Mouse (Mus musculus) myocyte (in vitro differentiated cells): Measurements from ENCODE around the gene Supt20. TPM values are rescaled to one million over a fixed set of nuclear protein-coding genes. Genes with fewer than 3 reads are reported as not detected.
A peak's percentile ranks its signal among the peaks of the same experiment; 100 is the strongest.
"Not testable (repeated sequence)": the region's sequence is repeated elsewhere in the genome, so short reads cannot be mapped to it uniquely, and the experiment has no call there.

Source experiments
- H3K27me3 ChIP-seq: one replicate; pipeline ENCODE4 v1.6.1; 2011; ENCODE audit not compliant: control insufficient read depth, insufficient read depth, insufficient read length
- H3K36me3 ChIP-seq: one replicate; pipeline ENCODE4 v1.6.1; 2011; ENCODE audit not compliant: control insufficient read depth, insufficient read depth
- H3K4me2 ChIP-seq: one replicate; pipeline ENCODE4 v1.6.1; 2011; ENCODE audit warnings: low read depth, control low read depth
- H3K4me3 ChIP-seq: one replicate; pipeline ENCODE4 v1.5.1; 2011; ENCODE audit warnings: mild to moderate bottlenecking, control low read depth, moderate library complexity
- H3K79me2 ChIP-seq: one replicate; pipeline ENCODE4 v1.6.1; 2011; ENCODE audit not compliant: control insufficient read depth, insufficient read depth
- H3ac ChIP-seq: one replicate; pipeline ENCODE4 v1.6.1; 2011; ENCODE audit not compliant: control insufficient read depth, insufficient read length
- CEBPB ChIP-seq: IDR thresholded peaks from 2 replicates; pipeline ENCODE4 v1.6.1; 2011; ENCODE audit warnings: mild to moderate bottlenecking, moderate library complexity; ENCODE audit not compliant: poor library complexity, insufficient read depth, severe bottlenecking
- E2F4 ChIP-seq: IDR thresholded peaks from one replicate; pipeline ENCODE4 v1.6.1; 2011; ENCODE audit warnings: mild to moderate bottlenecking, control low read depth, moderate library complexity; ENCODE audit not compliant: insufficient read depth
- MAX ChIP-seq: IDR thresholded peaks from one replicate; pipeline ENCODE4 v1.6.1; 2011; ENCODE audit warnings: low read depth, mild to moderate bottlenecking, control low read depth
- MYOD1 ChIP-seq, 3 experiments: IDR thresholded peaks; one replicate each; pipeline ENCODE4 v1.6.1; 2011; ENCODE audit warnings: control low read depth in 2 of 3, low read depth in 2 of 3, mild to moderate bottlenecking in 2 of 3, moderate library complexity in 1 of 3; ENCODE audit not compliant: insufficient read length in 2 of 3, control insufficient read depth in 1 of 3
- MYOG ChIP-seq, 3 experiments: IDR thresholded peaks; one replicate each; pipeline ENCODE4 v1.6.1; 2011; ENCODE audit warnings: control low read depth in 2 of 3, low read depth in 2 of 3, mild to moderate bottlenecking in 2 of 3; ENCODE audit not compliant: insufficient read length in 2 of 3, control insufficient read depth in 1 of 3, insufficient read depth in 1 of 3
- POLR2A ChIP-seq: IDR thresholded peaks from one replicate; pipeline ENCODE4 v1.6.1; 2011; ENCODE audit warnings: low read depth, mild to moderate bottlenecking, control low read depth, moderate library complexity; ENCODE audit not compliant: insufficient read length
- POLR2AphosphoS2 ChIP-seq: IDR thresholded peaks from one replicate; pipeline ENCODE4 v1.6.1; 2011; ENCODE audit warnings: low read depth, control low read depth; ENCODE audit not compliant: insufficient read length
- REST ChIP-seq: IDR thresholded peaks from one replicate; pipeline ENCODE4 v1.6.1; 2011; ENCODE audit warnings: mild to moderate bottlenecking, control low read depth, moderate library complexity; ENCODE audit not compliant: insufficient read depth, insufficient read length
- SRF ChIP-seq: IDR thresholded peaks from one replicate; pipeline ENCODE4 v1.6.1; 2011; ENCODE audit warnings: low read depth; ENCODE audit not compliant: control insufficient read depth, insufficient read length
- TCF12 ChIP-seq: IDR thresholded peaks from one replicate; pipeline ENCODE4 v1.6.1; 2011; ENCODE audit warnings: mild to moderate bottlenecking, control low read depth; ENCODE audit not compliant: poor library complexity, insufficient read depth, severe bottlenecking
- TCF3 ChIP-seq: IDR thresholded peaks from one replicate; pipeline ENCODE4 v1.6.1; 2011; ENCODE audit warnings: low read depth, control low read depth; ENCODE audit not compliant: insufficient read length
- USF1 ChIP-seq: IDR thresholded peaks from one replicate; pipeline ENCODE4 v1.6.1; 2011; ENCODE audit warnings: low read depth, mild to moderate bottlenecking, control low read depth, moderate library complexity
- polyA plus RNA-seq: library from polyadenylated mRNA; unstranded; fragments of >200 nt; fragmentation: generic; extraction: Trizol; gene quantifications from one replicate; pipeline ENCODE4 v1.2.1, GENCODE M21; 2012; ENCODE audit warnings: missing spikeins

The Supt20 gene
- polyA plus RNA-seq, 1 experiment: 13.0 TPM

DNA sequence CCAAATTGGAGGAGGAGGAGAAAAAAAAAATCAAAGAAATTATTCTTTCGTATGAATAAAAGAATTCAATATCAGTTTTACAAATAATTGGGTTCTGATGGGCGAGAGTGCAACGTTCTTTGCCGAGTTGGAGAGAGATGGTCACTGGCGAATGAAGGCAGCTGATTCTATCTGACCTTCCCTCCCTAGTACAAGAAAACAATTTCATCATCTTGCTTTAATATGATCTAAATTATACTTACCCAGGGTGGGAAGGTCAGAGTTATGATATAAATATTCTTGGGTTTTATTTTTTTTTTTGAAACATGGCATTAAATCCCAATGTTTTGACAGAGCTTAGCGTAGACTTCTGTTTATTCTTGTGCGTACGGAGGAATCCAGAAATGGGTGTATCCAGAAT is 64.8 kb downstream of the Supt20 start:
- no peaks in the 10 kb centered on the region for H3K79me2 ChIP-seq
- no peak overlapping the region for H3K4me3 ChIP-seq
- H3K27me3 ChIP-seq: no peaks in the 10 kb centered on the region
- no peak overlapping the region for H3K4me2 ChIP-seq
- TF ChIP-seq E2F4 (no peak), TCF12 (no peak), POLR2AphosphoS2 (no peak), SRF (no peak), POLR2A (no peak), REST (no peak), TCF3 (no peak), CEBPB (no peak), USF1 (no peak), MAX (no peak), MYOG (IDR thresholded peaks at IDR 0.05; ENCODE audit: control insufficient read depth in 1 of 3, insufficient read depth in 1 of 3, insufficient read length in 2 of 3, low read depth in 2 of 3) (no peak), MYOD1 (IDR thresholded peaks at IDR 0.05; ENCODE audit: control insufficient read depth in 1 of 3, insufficient read length in 2 of 3, low read depth in 2 of 3) (no peak)
- no peak overlapping the region for H3ac ChIP-seq
- H3K36me3 ChIP-seq: no peaks in the 10 kb centered on the region

DNA sequence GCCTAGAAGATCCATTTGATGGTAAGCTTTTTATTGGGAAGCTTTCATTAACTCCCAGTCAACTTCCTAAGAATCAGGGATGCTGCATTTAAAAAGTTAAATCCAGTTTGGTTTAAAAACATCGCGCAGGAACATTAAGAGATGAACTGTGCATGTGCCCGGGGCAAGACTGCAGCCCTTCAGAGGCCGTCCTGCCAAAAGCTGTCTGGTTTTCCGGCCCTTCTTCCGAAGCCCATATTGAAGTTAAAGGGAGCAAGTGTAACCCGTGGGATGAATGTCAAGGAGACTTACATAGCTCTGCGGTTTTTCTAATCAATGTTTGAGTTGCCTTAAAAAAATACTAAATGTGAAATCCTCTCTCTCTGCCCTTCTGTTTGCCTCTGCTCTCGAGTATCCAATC is 66.6 kb downstream of the Supt20 start:
- no peak overlapping the region for H3K4me3 ChIP-seq
- TF ChIP-seq CEBPB (no peak), E2F4 (no peak), USF1 (no peak)
- H3K27me3 ChIP-seq: no peaks in the 10 kb centered on the region
- H3K4me2 ChIP-seq: no peak overlapping the region
- H3K79me2 ChIP-seq: no peaks in the 10 kb centered on the region
- H3ac ChIP-seq: no peak overlapping the region
- no peaks in the 10 kb centered on the region for H3K36me3 ChIP-seq

DNA sequence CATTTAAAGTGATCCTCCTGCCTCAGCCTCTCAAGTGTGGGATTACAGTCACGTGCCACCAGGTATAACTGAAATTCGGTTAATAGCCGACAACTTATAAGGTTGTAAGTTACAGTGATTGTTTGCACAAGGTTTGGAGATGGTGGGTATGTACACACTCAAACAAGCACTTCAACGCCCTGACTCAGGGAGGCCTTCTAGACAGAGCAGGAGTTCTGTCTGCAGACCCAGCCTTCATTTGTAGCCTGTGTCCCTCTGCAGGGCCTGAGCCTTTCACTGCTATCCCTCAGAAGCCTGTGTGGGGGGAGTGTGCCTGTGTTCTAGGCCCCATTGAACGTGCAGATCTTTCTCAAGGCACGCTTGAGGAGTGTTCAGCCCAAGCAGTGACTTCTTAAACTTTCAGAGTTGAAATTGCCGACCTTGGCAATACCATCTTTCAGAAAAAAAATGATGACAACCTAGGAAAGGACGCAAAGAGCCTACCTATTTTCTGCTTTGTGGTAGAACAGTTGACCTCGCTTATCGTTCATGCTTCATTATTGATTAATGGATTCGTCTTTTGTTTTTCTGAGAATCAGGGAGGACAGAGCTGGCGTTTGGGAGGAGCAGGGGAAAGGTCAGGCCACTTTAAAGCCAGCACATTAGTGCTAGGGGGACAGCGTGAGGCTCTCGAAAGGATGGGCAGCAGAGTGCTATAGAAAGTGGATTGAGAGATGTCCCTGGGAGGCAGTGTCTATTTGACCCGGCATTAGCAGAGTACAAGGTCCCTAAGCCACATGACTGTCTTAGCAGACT is 67.9 kb downstream of the Supt20 start:
- Histone ChIP-seq H3K36me3 (no peaks in the 10 kb centered on the region), H3K4me2 (no peak overlapping the region), H3K79me2 (no peaks in the 10 kb centered on the region), H3ac (no peak overlapping the region), H3K4me3 (no peak overlapping the region), H3K27me3 (no peaks in the 10 kb centered on the region)
- no peak for TF ChIP-seq MYOG (IDR thresholded peaks at IDR 0.05; ENCODE audit: control insufficient read depth in 1 of 3, insufficient read depth in 1 of 3, insufficient read length in 2 of 3, low read depth in 2 of 3)
- TF ChIP-seq TCF3: no peak

DNA sequence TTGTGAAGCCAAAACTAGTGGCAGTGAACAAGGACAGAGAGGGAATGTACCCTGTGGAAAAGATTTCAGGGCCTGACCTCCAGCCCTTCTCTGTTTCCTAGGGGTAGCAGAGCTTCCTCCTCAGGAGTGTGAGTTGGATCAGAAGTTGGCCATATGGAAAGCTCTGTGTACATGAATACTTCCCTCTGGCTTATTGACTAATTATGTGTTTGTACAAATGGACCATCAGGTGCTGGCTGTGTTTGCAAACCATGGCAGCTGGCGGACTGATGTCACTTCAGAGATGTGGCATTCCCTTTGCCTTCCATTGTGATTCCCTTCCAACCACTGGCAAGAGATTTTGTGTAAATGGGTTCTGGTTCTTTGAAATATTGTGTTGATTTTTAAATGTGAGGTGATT is 68.7 kb downstream of the Supt20 start:
- Histone ChIP-seq H3ac (no peak overlapping the region), H3K36me3 (no peaks in the 10 kb centered on the region), H3K79me2 (no peaks in the 10 kb centered on the region), H3K27me3 (no peaks in the 10 kb centered on the region), H3K4me3 (no peak overlapping the region), H3K4me2 (no peak overlapping the region)
- no peak for TF ChIP-seq POLR2A
- no peak for TF ChIP-seq MYOG (IDR thresholded peaks at IDR 0.05; ENCODE audit: control insufficient read depth in 1 of 3, insufficient read depth in 1 of 3, insufficient read length in 2 of 3, low read depth in 2 of 3)
- no peak for TF ChIP-seq E2F4
- TF ChIP-seq POLR2AphosphoS2: no peak
- no peak for TF ChIP-seq TCF12
- no peak for TF ChIP-seq MAX
- TF ChIP-seq CEBPB: no peak
- TF ChIP-seq SRF: no peak

DNA sequence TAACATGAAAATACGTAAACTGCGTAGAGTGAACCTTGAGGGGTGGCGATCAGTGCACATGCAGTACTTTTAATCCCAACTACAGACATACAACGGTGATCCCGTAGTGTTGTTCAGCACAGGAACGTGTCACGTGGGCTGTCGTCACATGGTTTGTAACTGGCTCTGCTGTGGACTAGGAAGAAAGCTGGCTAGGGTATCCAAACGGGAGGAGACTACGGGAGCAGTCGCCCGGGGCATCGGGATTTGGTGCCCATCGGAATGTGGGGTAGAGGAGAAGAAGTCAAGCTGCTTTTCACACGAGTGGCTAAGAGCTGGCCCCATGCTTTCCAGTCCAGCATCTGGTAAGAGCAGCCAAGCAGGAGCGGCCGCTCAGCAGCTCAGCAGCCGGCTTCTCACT is 71.8 kb downstream of the Supt20 start:
- TF ChIP-seq MYOG (IDR thresholded peaks at IDR 0.05; ENCODE audit: control insufficient read depth in 1 of 3, insufficient read depth in 1 of 3, insufficient read length in 2 of 3, low read depth in 2 of 3) (no peak), USF1 (peak; percentile 60), E2F4 (no peak)
- H3K4me3 ChIP-seq: peak overlapping the region; percentile 9
- H3ac ChIP-seq: no peak overlapping the region

DNA sequence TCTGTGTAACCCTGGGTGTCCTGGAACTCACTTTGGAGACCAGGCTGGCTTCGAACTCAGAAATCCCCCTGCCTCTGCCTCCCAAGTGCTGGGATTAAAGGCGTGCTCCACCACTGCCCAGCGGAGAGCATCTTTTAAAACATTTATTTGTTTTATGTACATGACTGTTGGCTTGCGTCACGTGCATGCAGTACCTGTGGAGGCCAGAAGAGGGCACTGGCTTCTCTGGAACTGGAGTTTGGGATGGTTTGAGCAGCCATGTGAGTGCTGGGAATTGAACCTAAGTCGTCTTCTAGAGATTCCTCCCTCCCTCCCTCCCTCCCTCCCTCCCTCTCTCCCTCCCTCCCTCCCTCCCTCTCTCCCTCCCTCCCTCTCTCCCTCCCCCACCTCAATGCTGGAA is 72.9 kb downstream of the Supt20 start:
- H3K79me2 ChIP-seq, H3K4me3 ChIP-seq, H3ac ChIP-seq, H3K36me3 ChIP-seq, H3K4me2 ChIP-seq, H3K27me3 ChIP-seq: not testable (repeated sequence)

More for the DNA sequence above, 71.8 kb downstream of the Supt20 start:
- Histone ChIP-seq H3K27me3 (no peaks in the 10 kb centered on the region), H3K79me2 (no peaks in the 10 kb centered on the region), H3K4me2 (peak overlapping the region; percentile 38), H3K36me3 (no peaks in the 10 kb centered on the region)
